Mouse (Mus musculus) heart, adult 9 months (tissue): ENCODE results near the gene Rgl3.
A peak's percentile ranks its signal among the peaks of the same experiment; 100 is the strongest.

Source experiments
- DNase-seq, 2 experiments: peaks; one replicate each; pipeline ENCODE4 v3.0.0; 2022; ENCODE audit warnings: low spot score in 2 of 2

The Rgl3 gene

DNA sequence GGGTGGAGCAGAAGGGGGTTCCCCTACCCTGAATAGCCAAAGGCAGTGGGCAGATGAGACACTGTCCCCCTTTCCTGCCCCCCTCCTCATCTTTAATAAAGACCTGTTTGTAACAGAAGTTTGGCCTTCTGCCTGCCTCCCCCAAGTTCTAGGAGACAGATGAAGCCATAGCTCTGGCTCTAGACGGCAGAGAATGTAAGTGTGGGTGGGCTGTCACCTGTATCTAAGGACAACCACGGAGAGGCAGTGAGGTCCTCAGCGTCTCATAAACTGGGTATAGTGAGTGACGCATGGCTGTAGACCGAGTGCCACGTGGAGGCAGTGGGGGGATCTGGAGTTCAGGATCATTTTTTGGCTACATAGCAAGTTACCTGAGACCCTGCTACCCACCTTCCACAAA lies 40.5 kb downstream of the Rgl3 start:
- DNase-seq, result no peak

DNA sequence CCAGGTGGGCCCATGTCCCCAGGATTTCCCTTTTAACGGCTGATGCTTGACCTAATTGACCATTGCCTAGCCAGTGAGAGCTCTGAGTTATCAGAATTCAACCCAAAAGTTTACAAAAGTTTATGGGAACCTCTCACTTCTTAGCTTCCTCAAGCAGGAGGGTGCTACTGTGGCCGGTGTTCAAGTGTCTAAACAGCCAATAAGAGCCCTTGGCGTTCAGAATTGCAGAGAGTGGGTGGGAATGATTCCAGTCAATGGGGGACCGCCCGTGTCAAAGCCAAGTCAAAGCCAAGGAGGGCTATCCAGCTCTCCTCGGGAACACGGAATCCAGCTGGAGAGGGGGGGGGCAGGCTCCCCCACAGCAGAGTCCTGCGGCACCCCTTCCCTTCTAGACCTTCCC lies 41.1 kb downstream of the Rgl3 start:
- no peak for DNase-seq

DNA sequence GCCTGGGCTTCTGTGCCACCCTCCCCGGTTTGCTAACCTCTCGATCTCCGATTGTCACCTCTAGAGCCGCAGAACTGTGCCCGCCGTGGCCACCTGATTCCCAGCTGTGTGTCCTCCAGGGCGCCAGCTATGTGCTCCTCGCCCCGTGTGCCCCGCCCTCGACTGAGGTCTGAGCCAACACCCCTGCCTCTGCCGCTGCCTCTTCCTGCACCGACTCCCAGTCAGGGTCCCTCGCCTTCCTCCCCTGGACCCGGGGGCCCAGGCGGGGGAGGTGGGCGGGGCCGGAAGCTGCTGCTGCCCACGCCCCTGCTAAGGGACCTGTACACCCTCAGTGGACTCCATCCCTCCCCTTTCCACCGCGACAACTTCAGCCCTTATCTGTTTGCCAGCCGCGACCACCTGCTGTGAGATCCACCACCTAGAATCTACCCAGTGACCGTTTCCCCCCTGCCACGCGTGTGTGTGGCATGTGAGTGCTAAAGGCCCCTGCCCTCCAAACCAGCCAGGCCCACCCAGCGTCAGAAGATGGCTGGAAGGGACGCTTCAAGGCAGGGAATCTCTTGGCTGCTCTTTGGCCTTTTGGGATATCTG lies 41.6 kb downstream of the Rgl3 start:
- no peak for DNase-seq

DNA sequence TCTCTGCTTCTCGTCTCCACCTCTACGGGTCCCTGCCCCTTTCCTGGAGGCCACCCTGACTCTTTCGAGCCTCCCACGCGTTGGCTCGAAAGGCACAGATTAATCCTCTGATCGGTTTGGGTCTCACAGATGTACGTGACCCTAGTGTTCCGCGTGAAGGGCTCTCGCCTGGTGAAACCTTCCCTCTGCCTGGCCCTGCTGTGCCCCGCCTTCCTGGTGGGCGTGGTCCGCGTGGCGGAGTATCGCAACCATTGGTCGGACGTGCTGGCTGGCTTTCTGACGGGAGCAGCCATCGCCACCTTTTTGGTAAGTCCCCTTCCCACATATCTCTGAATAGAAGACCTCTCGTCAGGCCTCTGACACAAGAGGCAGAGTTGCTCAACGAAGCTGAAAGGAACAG lies 45.0 kb downstream of the Rgl3 start:
- no peak for DNase-seq

DNA sequence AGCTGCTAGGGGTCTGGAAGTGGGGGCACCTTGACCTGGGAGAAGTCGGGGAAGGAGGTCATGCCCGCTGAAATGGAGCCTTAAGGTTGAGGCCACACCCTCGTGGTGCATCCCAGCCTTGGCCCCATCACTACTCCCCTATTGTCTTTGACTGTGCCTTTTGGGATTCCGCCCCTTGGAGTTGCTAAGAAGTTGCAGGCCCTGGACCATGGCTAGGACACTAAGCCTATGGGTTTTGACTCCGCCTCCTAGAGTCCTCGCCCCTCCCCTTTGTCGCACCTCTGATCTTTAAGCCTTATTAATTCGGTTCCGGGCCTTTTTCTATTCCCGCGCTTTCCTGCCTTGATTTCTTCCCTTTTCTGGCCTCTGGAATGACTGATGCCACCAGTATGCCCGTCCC lies 45.6 kb downstream of the Rgl3 start:
- no peak for DNase-seq

DNA sequence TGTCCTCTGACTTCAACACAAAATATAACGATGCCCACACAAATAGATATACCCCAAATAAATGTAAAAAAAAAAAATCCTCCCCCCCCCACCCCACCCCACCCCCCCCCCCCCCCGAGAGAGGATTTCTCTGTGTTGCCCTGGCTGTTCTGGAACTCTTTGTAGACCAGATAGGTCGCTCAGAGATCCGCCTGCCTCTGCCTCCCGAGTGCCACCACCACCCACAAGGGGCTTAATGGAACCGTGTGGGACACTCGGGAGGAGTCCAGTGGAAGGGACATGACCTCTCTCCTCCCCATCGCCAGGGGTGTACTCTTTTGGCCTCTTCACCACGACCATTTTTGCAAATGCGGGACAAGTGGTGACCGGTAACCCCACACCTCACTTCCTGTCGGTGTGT lies 46.2 kb downstream of the Rgl3 start:
- no peak for DNase-seq

DNA sequence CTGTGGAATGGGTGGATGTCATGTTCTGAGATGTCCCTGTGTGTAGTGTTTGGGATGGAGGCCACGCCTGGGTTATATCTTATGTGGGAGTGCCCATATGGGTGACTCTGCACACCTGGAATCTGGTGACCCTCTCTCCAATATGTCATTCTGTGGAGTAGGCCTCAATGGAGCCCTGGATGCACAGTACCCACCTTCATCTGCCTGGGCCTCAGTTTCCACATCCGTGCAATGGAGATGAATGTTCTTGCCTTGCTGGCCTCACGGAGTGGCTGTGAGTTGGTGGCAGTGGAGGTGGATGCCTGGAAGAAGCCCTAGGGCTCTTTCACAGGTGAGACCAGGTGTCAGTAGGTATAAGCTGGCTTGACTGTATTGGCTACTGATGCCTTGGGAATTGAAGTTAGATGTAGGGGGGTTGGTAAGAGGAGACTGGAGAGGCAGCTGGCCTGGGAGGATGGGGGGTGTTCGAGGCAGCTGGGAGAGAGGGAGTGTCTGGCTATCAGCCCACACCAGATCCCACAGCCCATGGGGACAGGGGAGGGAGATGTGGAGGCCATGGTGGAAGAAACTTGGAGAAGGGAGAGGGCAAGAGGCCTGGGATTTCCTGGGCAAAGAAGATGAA lies 50.9 kb downstream of the Rgl3 start:
- DNase-seq, result no peak

DNA sequence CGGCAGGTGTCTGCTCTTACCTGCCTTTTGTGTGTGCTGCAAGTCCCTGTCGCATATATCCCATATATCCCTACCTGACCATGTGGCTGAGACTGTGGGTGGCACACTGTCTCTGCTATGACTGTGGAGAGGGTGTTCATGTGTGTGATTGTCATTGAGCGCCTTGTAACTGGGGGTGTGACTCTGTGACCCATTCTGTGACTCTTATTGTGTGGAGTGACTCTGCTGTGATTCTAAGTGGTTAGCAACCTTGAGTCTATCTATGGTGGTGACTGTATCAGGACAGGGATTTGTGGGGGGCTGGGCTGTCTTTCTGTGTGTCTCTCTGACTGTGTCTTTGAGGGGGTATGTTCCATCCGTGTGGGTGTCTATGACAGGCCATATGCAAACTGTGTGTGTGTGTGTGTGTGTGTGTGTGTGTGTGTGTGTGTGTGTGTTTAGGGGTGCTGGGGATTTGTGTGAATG lies 51.5 kb downstream of the Rgl3 start:
- DNase-seq, result no peak

DNA sequence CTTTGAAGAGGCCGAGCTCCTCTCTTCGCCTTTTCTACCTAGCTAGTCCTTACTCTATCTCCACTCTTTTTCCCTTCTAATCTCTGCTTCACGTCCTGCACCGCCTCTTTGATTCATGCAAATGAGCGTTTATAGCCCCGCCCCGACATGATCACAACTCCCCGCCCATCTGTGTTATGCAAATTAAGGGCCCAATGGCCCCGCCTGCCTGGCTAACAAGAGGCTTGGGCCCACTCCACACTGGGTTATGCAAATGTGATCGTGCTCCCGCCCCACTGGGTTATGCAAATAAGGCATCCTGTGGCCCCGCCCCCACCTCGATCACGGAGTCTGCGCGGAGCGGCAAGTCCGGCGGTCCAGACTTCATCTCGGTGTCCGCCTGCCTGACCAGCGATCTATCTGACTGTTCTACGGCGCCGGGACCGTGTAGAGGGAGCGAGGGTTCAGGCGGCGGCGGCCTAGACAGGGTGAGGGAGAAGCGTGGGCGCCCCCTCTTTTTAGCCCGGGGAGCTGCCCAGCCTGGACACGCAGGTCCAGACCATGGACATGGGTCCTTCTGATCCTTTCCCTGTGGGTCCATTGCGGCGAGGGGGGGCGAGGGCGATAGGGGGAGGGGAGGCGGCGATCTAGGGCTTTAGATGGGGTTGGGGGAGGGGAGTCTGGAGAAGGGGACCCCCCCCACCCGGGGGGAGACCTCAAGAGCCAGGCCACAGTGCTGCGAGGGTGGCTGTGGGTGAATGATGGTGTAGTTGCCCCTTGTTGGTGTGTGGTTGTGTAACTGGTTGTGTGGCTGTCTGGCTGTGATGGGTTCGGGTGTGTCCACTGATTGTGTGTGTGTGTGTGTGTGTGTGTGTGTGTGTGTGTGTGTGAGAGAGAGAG lies 52.3 kb downstream of the Rgl3 start, which contains the start of gene Plppr2:
TSS of gene Plppr2 (plus strand) at position 342 of the 879 bp plus-strand sequence.
- peak; percentile 91 to 96 for DNase-seq

DNA sequence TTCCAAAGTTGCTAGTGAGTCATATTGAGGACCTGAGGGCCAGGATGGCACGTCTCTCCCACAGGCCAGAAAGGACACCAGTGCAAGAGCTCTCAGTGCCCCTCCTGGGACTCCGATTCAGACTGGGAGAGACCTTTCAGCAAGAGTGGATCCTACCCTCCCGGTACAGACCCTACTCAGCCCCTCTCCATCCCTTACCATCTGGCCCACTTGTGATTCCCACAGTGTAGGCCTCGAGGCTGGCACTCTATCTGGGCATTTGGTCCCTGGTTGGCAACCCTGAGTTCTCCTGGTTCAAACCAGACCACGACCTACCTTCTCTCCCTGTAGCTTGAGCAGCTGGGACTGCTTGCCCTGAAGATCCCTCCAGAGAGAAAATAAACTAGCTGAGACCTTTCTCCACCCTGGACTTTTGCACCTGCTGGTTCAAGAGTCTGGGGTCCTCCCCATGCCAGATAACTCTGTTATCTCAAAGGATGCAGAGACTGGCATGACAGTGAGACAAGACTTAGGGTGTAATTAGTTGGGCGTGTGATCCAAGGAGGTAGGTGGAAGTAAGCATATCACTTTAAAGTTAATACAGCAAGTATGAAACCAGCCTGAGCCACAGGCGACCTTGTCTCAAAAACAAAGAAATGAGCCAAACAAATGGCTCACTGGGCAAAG lies 53.6 kb downstream of the Rgl3 start:
- DNase-seq, result no peak

DNA sequence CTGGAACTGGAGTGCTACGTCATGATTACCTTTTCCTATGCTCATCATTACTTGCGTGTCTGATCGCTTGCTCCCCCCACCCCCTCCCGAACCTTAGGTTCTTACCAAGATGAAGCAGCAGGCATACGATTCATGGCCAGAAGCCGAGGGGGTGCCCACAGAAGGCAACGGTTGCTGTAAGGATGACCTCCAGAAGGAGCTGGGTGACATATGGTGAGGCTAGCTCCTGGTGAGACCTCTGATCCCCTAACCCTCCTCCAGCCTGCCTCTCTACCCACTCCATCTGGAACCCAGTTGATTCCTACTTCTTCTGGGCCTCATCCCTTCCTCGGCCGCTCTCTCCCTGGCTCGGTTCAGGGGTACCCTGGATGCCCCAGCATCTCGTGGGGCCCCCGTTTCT lies 55.2 kb downstream of the Rgl3 start:
- DNase-seq, result no peak

DNA sequence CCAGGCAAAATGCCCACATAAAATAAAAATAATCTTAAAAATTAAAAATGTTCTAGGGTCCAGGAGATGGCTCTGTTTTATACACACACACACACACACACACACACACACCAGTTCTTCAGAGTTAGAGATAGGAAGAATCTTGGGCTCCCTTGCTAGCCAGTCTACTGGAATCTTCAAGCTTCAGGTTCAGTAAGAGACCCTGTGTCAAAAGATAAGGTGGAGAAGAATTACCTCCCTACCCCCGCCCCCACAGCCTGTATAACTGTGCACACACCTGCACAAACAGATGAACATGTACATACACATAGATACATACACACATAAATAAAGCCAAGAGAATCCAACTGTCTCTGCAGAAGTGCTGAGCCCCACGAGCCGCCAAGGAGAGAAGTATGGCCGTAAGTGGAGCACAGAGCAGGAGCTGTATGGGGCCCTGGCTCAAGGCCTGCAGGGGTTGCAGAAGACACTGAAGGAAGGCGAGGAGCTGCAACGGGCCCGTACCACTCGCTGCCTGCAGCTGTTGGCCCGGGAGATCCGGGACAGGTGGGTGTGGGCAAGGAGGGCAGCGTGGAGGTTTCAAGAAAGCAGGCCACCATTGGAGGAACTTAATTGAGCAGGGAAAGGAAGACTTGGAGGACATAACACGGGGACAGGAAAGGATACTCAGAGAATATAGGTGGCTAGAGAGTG lies 56.7 kb downstream of the Rgl3 start:
- no peak for DNase-seq

DNA sequence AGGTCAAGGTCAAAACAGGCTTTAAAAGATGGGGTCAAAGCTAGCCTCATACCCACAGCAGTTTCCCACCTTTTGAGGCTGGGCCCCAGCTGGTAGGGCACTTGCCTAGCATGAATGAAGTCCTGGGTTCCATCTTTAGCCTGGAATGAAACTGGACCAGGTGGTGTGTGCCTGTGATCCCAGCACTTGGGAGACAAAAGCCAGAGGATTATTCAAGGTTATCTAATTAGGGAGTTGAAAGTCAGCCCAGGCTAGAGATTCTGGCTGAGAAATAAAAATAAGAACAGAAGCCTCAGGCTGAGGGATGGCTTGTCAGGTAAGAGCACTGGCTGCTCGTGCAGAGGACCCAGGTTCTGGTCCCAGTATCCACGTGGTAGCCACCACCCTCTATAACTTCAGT lies 57.2 kb downstream of the Rgl3 start:
- no peak for DNase-seq

DNA sequence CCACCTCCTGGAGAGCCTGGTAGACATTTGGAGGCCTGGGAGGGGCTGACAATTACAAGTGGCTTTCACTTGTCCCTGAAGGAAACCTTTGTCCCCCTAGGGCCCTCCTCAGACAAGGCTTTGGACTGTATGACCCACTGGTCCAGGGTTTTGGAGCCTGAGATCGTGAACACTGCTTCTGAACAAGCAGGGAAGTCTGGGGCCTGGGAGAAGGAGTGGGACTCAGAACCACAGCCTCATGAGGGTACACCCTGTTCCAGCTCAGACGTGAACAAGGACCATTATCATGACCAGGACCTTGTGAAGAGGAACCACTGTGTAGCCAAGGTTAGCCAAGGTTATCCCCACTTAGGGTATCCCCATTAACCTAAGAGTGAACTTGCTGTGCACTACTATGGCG lies 60.0 kb downstream of the Rgl3 start:
- DNase-seq, result no peak

DNA sequence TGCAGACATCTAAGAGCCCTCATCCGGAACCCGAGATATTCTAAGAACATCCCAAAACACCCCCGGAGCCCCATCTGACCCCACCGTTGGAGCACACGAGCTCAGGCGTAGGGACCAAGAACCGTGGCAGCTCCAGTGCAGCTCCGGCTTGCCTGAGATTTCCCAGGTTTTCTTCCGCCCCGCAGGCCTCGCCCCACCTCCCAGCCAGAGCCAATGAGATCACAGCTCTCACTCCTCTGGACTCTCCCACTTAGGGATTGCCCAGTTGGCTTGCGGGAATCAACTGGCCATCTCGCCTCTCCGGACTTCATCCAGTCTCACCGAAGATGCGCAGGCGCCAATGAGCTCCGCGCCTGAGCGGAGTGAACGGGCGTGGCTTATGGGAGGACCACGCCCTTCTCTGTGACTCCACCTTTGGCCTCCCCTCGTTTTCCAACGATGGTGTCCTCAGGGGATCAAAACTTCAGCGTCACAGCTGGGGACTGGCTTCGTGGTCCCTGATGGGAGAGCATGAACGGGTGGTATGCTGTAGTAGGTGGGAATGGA lies 62.0 kb downstream of the Rgl3 start, which contains the start of the genes Ccdc159 and Tmem205:
TSS of gene Ccdc159 (plus strand) at position 264 of the 546 bp plus-strand sequence.
TSS of gene Tmem205 (minus strand) at position 349 of the 546 bp plus-strand sequence.
- peak; percentile 96 to 98 for DNase-seq

DNA sequence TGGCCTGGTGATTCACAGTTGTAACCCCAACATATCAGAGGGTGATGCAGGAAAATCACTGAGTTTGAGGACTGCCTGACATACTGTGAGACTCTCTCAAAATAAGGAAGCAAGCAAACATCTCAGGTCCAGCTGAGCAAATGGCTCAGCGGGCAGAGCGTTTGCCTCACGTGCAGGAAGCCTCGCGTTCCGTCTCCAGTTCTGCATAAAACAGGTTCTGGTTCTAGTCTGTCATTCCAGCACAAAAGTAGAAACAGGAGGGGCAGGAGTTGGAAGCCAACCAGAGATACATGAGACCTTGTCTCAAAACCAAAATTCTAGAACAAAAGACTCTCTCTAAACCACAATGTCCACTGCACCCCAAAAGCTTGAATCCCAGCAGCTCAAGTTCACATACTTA lies 62.5 kb downstream of the Rgl3 start:
- no peak for DNase-seq

DNA sequence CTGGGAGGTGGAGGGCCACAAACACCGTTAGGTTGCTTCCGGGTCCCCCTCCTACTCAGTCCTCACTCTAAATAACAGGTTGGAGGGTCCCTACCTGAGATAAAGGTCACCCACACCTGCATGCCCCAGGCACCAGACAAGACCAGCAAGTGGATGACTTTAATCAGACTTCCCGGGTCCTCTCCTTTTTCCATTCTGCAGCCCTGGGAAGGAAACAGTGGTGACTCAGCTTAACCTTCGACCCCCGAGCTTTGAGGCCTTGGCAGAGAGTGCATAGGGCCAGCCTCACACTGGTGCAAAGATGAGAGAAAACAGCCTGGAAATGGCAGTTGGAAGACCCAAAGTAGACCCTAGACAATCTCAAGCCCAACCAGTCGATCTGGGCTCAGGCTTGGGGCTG lies 63.1 kb downstream of the Rgl3 start:
- no peak for DNase-seq

DNA sequence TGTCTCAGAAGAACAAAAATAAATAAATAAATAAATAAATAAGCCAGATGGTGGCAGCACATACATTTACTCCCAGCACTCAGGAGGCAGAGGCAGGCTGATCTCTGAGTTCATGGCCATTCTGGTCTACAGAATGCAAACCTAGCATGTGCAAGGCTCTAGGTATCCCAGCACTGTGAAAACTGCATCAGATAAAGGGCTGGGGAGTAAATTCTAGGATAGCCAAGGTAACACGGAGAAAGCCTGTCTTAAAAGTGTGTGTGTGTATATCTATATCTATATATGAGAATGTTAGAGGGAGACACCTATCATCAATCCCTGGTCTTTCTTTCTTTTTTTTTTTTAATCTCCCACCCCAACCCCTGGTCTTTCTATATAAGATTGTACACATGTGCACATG lies 63.7 kb downstream of the Rgl3 start:
- DNase-seq, result no peak

DNA sequence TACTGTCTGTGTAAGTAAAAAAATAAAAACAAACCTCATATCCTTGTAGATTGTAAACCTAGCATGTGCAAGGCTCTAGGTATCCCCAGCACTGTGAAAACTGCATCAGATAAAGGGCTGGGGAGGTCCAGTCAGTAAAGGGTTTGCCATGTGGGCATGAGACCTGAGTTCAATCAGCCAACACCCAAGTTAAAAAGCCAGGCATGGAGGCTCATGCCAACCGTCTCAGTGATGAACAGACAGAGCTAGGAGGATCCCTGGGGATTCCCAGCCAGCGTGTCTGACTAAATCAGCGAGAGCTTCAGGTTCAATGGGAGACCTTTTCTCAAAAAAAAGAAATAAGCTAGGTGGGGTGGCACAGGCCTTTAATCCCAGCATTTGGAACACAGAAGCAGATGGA lies 64.2 kb downstream of the Rgl3 start:
- no peak for DNase-seq

DNA sequence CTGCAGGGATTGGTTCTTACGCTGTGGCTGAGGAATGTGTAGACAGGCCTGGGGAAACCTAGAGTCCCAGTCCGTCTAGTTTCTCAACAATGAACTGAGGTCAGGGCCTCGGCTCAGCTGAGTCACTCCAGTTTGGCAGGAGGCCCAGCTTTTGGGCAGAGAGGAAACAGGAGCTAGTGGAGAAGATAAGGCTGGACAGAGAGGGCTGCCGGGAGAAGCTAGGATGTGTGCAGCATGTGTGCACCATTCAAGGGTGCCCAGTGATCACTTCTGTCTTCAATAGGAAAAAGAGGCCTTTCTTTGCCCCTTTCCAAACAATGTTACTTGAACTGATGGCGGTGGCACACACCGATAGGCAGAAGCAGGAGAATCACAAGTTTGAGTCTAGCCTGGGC lies 65.2 kb downstream of the Rgl3 start:
- DNase-seq, result peak; percentile 97

DNA sequence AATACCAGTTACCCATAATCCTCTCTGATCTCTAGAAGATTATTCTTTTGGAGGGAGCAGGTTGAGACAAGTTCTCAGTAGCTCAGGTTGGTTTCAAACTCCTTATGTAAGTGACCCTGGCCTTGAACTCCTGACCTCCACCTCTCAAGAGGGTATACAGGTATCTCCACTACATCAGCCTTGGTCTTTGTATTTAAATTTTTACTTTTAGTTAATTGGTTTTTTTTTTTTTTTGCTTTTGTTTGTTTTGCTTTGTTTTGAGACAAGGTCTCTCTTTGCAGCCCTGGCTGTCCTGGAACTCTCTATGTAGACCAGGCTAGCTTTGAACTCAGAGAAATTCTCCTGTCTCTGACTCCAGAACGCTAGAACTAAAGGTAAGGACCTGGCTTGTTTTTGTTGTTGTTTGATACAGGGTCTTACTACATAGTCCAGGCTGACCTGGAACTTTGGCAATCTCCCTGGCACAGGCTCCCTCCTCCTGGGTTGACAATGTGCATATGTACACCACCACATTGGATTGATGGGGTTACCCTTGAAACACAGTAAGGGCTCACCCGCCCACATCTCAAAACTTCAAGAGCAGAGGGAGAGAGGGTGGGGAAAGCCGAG lies 65.7 kb downstream of the Rgl3 start:
- DNase-seq, result no peak
